Mouse (Mus musculus) lung, adult 2 months (tissue): ENCODE measurements around the gene Blmh.

Experiments used
- CTCF ChIP-seq: fragments of 200-500 bp; IDR thresholded peaks from 2 replicates; pipeline ENCODE4 v1.5.1; 2011; ENCODE audit warnings: mild to moderate bottlenecking, low read length, control low read depth; ENCODE audit not compliant: insufficient read depth
- POLR2A ChIP-seq: fragments of 200-500 bp; IDR thresholded peaks from 2 replicates; pipeline ENCODE4 v1.6.1; 2011; ENCODE audit warnings: low read depth, mild to moderate bottlenecking, control low read depth, low read length, borderline replicate concordance; ENCODE audit errors: extremely low read depth

DNA sequence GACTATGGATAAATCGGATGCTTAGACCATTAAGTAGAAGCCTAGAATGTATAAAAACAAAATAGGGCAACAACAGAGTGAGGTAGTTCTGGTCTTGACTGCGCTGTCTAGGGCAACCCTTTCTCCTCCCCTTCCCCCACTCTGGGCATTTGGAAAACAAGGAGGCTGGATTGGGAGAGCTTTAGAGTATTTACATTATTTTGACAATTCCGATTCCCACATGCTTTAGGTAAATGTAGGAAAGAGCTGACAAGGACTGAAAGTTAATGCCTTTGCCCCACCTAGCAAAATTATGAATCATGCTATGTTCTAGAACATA lies 7.4 kb upstream of the Blmh start:
- TF ChIP-seq POLR2A, result no peak
- TF ChIP-seq CTCF, result no peak
